Mouse (Mus musculus) brain, embryonic 18.5 days (tissue): Measurements from ENCODE around the gene Ankrd34a.

ENCODE experiments used
- DNase-seq: peaks from one replicate; pipeline ENCODE4 v3.0.0-alpha.2; 2012; ENCODE audit warnings: low read depth, low spot score

Gene Ankrd34a

DNA sequence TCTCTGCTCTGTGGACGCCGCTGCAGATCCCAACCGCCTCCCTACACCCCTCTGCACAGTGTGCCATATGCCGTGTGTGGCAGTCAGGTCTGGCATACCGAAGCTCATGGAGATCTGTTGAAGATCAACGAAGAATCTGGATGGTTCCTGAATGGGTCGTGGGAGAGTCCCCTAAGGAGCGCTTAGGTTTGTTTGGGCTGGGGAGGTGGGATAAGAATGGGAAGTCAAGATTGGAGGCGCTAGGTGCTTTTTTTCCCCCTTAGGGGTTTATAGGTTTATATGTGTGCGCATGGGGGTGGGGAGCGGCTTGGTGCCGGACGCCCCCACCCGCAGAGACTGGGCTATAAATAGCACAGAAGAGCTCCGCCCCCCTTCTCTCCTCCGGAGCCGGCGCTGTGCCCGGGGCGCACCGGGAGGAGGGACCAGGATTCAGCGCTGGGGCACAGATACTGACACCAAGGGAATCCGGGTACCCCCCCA is at the start of gene Ankrd34a:
Gene Ankrd34a (plus strand): TSS at position 409 of the 480 bp plus-strand sequence.
- no peak for DNase-seq

DNA sequence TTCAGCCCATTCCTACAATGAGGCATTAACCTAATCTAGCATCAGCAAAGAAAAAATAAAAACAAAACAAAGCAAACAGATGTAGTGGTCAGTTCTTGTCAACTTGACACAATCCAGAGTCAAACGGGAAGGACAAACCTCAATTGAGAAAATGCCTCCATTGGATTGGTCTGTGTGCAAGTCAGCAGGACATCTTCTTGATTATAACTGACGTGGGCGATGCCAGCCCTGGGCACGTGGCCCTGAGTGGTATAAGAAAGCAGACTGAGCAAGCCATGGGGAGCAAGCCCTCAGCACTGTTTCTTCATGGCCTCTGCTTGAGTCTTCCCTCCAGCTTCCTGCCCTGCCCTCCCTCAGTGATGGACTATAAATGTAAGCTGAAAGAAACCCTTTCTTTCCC is 49.6 kb upstream of the Ankrd34a start:
- no peak for DNase-seq

DNA sequence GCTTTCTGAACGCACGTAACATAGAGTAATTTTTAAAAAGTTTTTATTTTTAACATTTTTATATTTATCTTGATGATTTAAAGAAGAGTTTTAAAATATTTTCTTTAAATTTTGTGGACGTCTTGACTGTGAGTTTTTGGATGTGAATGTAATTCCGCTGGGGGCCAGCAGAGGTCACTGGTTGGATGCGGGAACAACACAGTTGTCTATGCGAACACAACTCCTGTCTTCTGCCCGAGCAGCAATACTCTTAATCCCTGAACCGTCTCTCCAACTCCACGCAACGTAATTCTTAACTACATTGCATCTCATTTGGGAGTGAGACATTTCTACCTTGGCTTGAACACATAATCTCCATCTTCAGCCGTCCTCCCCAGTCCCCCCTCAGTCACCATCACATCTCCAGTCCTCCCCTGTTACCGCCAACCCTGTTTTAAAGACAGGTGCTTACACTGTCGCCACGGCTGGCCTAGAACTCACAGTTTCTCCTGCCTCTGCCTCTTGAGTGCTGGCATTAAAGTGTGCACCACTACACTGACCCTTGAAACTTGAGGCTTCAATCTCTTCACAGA is 49.0 kb upstream of the Ankrd34a start:
- DNase-seq = no peak

- no peak for DNase-seq
Measured at GRCm38 (mm10) chr3:96548824-96549223, 47.6 kb upstream of the Ankrd34a start.

GRCm38 (mm10) chr3:96549346-96549745 is 47.1 kb upstream of the Ankrd34a start:
- DNase-seq = no peak

GRCm38 (mm10) chr3:96551203-96551602 is 45.2 kb upstream of the Ankrd34a start:
- DNase-seq = no peak

- no peak for DNase-seq
Measured at GRCm38 (mm10) chr3:96551890-96552289, 44.5 kb upstream of the Ankrd34a start.

DNA sequence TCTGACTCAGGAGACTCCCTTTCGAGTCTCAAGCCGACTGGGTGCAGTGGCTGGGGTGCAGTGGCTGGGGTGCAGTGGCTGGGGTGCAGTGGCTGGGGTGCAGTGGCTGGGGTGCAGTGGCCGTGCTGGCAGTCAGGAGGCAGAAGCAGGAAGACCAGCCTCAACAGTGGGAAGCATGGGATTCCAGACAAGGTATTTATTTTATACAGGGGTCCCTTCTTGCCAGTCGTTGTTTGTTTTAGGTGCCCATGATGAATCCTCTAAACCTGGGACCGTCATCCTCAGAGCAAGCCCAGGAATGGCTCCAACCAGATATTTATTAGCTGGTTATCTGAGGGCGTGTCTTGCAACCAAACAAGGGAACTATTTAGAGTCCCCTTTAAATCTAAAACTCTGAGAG is 42.8 kb upstream of the Ankrd34a start:
- DNase-seq = no peak

DNA sequence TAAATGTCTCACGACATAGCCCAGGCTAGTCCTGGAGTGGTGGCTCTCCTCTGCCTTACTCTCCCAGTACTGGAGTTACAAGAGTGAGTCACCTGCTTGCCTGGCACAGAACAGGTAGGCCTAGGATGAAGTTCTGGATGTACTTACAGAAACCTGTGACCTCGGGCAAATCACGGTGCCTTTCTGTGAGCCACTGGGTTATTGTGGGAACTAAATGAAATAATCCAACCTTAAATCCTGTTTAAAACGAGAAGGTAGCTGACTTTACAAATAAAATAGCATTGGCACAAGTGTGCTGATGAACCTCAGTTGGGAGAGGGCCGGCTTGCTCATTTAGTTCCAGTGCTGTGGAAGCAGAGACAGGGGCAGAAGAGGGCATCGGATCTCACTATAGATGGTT is 42.2 kb upstream of the Ankrd34a start:
- DNase-seq = no peak

- DNase-seq = no peak
Measured at GRCm38 (mm10) chr3:96555041-96555596, 41.3 kb upstream of the Ankrd34a start.

- DNase-seq = no peak
Measured at GRCm38 (mm10) chr3:96555999-96556614, 40.3 kb upstream of the Ankrd34a start.

DNA sequence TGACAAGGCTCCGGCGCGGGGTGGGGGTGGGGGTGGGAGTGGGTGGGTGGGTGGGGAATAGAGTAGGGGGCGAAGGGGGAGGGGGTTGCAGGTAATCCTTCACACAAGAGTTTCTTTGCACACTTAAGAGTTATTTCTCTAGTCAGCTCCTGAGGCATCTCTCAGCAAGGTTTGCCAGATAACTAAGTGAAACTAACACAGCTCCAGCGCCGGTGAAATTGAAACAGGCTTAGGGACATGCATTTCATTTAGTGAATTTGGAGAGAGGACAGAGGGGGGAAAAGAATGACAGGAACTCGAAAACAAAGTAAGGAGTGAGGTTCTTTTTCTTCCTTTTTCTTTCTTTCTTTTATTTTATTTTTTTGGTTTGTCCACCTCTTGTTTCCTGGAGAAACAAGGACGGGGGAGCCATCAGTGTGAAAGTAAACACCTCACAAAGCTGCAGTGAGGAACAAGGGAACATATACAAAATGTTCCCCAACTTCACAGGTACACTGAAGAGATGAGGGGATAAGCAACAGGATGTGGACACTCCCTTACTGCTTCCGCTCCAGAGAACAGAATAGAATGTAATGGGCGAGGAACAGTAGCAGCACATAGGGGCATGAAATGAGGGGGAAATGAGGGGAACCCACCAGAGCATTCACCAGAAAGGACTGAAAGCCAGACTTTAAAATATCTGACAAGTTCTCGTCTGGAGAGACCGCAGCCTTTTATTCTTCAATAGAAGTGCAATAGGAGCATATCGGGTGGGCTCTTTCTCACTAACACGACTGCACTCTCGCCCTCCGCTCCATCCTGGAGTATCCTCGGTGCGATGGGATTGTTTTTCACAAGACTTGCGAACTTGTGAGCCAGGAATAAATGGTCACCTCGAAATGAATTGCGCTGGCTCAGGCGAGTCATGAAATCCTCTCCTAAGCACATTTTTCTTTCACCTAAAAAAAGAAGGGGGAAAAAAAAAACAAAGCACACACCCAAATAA is 39.5 kb upstream of the Ankrd34a start:
- no peak for DNase-seq

- peak; percentile 94 for DNase-seq
Measured at GRCm38 (mm10) chr3:96557694-96558093, 38.7 kb upstream of the Ankrd34a start, which contains the start of gene Txnip. Gene Txnip (plus strand): TSS chr3:96557957.

DNA sequence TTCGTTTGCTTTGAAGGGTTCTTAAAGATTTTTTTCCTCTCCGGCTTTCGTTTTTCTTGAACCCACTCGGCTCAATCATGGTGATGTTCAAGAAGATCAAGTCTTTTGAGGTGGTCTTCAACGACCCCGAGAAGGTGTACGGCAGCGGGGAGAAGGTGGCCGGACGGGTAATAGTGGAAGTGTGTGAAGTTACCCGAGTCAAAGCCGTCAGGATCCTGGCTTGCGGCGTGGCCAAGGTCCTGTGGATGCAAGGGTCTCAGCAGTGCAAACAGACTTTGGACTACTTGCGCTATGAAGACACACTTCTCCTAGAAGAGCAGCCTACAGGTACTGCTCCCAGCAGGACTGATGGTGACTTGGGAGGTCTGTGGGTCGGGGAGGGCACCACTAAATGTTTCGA is 38.3 kb upstream of the Ankrd34a start:
- DNase-seq = no peak

DNA sequence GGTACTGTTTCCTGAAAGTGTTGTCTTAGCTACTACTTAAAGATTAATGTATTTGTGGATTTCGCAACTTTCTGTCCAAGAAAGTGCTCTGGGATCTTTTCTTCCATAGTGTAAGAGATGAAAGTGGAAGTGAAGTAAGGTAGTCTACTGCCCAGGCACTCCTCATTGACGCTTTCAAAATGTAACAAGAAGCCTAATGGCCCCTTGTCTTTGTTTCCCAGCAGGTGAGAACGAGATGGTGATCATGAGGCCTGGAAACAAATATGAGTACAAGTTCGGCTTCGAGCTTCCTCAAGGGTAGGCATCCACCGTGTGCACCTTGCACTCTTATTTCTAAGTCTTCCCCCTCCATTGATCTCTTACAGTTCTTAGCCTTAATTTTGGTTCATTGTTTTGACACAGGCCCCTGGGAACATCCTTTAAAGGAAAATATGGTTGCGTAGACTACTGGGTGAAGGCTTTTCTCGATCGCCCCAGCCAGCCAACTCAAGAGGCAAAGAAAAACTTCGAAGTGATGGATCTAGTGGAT is 37.7 kb upstream of the Ankrd34a start:
- DNase-seq = no peak

GRCm38 (mm10) chr3:96559398-96559910 is 37.0 kb upstream of the Ankrd34a start:
- no peak for DNase-seq

DNA sequence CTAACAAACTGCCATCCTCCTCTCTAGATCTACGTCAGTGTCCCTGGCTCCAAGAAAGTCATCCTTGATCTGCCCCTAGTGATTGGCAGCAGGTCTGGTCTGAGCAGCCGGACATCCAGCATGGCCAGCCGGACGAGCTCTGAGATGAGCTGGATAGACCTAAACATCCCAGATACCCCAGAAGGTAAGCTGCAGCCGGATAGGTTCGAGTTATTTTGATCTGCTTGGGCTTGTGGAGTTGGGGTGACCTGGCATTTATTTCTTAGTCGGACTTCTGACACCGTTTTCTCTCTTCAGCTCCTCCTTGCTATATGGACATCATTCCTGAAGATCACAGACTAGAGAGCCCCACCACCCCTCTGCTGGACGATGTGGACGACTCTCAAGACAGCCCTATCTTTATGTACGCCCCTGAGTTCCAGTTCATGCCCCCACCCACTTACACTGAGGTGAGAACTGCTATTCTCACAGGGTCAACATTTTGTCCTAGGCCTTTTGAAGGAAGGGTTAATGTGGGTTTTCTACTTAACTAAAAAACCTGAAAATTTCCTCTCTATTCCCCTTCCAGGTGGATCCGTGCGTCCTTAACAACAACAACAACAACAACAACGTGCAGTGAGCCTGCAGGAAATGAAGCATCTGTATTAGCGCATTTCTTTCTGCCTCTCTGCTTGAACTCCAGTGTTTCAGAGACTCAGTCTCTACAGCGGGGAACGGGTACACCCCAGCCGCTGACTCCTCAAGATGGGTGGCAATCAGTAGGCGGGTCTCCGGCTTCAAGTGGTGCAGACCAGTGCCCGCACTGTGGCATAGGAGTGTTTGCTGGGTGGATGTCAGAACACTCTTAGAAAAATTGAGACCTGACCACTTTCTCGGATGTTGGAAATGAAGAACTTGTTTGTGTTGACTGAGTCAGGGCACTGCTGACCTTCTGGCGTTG is 36.3 kb upstream of the Ankrd34a start:
- no peak for DNase-seq

GRCm38 (mm10) chr3:96560881-96561668 is 35.4 kb upstream of the Ankrd34a start:
- no peak for DNase-seq

DNA sequence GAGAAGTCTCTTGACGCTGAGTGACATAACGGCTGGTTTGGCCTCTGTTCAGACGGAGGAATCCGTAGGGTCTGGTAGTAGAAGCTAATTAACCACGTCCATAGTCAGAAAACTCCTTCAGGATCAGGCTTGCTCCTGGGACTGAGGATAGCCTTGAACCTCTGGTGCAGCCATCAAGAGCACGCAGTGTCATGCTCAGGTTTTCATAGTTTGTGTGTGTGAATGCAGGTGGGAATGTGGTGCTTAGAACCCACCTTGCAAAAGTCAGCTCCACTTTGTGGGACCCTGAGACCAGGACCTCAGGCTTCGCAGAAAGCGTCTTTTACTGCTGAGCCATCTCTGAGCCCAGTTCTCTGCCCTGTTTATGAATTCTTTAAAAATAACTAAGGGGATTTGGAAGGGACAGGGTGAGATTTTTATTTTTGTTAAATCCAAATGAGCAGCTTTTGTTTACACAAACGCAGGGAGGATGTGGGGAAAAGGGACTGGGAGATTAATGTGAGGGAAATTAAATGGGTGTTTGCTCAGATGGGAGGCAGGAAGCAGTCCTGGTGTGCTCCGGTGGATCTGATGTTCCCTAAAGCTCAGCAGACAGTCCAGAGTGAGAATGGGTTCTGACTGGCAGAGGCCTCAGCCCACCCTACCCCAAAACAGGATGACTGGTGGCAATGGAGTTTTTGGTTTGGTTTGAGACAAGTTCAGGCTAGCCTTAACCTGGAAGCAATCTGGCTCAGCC is 34.3 kb upstream of the Ankrd34a start:
- no peak for DNase-seq
